Mouse (Mus musculus) neural tube, embryonic 14.5 days (tissue): ENCODE results near the gene Sarnp. TPM values are rescaled to one million over a fixed set of nuclear protein-coding genes. Genes with fewer than 3 reads are reported as not detected.

Source experiments
- ATAC-seq: fragments of 200-750 bp; cut with Nextera tagmentation; 2 replicates; pipeline ENCODE4 v1.8.0; 2017; ENCODE audit warnings: low read depth, mild to moderate bottlenecking, moderate TSS enrichment, moderate library complexity
- H3K27ac ChIP-seq: fragments of 300-500 bp; sonication (generic); 2 replicates; pipeline ENCODE4 v1.5.1; 2014; ENCODE audit warnings: low read depth, mild to moderate bottlenecking, control low read depth, low read length, moderate library complexity, mixed read lengths
- H3K27me3 ChIP-seq: fragments of 300-500 bp; sonication (generic); 2 replicates; pipeline ENCODE4 v1.6.1; 2014; ENCODE audit warnings: low read length; ENCODE audit not compliant: control insufficient read depth, insufficient read depth
- H3K36me3 ChIP-seq: fragments of 300-500 bp; sonication (generic); 2 replicates; pipeline ENCODE4 v1.6.1; 2014; ENCODE audit warnings: low read length, mixed read lengths; ENCODE audit not compliant: control insufficient read depth, insufficient read depth
- H3K4me1 ChIP-seq: fragments of 300-500 bp; sonication (generic); 2 replicates; pipeline ENCODE4 v1.6.1; 2014; ENCODE audit warnings: low read length; ENCODE audit not compliant: control insufficient read depth, insufficient read depth
- H3K4me2 ChIP-seq: fragments of 300-500 bp; sonication (generic); 2 replicates; pipeline ENCODE4 v1.6.1; 2014; ENCODE audit warnings: mild to moderate bottlenecking, low read depth, low read length, control low read depth
- H3K4me3 ChIP-seq: fragments of 300-500 bp; sonication (generic); 2 replicates; pipeline ENCODE4 v1.5.1; 2014; ENCODE audit warnings: low read depth, low read length, control low read depth, mixed read lengths
- H3K9ac ChIP-seq: fragments of 300-500 bp; sonication (generic); replicated peaks from 2 replicates; pipeline ENCODE4 v1.6.1; 2014; ENCODE audit warnings: low read depth, mild to moderate bottlenecking, control low read depth, low read length, mixed read lengths
- H3K9me3 ChIP-seq: fragments of 300-500 bp; sonication (generic); 2 replicates; pipeline ENCODE4 v1.6.1; 2016; ENCODE audit warnings: low read length; ENCODE audit not compliant: control insufficient read depth
- WGBS: fragments of 180-500 bp; shearing (Covaris S2); extraction: QIAGEN DNeasy Blood & Tissue Kit; methylation state at CpG from one replicate; pipeline ENCODE4 v1.1.7; 2014; 5-methylcytosine and 5-hydroxymethylcytosine counted together
- polyA plus RNA-seq: library from polyadenylated mRNA; unstranded; fragments of >200 nt; fragmentation: Nextera tagmentation; extraction: Ambion mirVana; gene quantifications from 2 replicates; pipeline ENCODE4 v1.2.1, GENCODE M21; 2014

The Sarnp gene
- polyA plus RNA-seq = 146 and 168 TPM in 2 replicates

- Histone ChIP-seq H3K36me3 (peaks cover 45% of the 10 kb centered on the region), H3K9me3 (no peaks in the 10 kb centered on the region), H3K4me2 (no peak within 1 kb of the TSS), H3K4me1 (no peaks in the 10 kb centered on the region), H3K27ac (no peak within 1 kb of the TSS), H3K4me3 (no peak within 1 kb of the TSS), H3K9ac (no peak within 1 kb of the TSS), H3K27me3 (no peaks in the 10 kb centered on the region)
- 90% methylated on average over 13 of the region's 13 CpGs for WGBS
- ATAC-seq = no peak
Observed at GRCm38 (mm10) chr10:128817033-128817432, at the start of gene Sarnp. Sarnp (plus strand) TSS chr10:128817333.

GRCm38 (mm10) chr10:128772895-128773294 lies 44.2 kb upstream of the Sarnp start:
- 85% methylated on average over 2 of the region's 2 CpGs for WGBS
- Histone ChIP-seq H3K4me1 (no peaks in the 10 kb centered on the region), H3K27ac (no peak overlapping the region)

GRCm38 (mm10) chr10:128773685-128774084 lies 43.4 kb upstream of the Sarnp start:
- Histone ChIP-seq H3K4me2 (no peak overlapping the region), H3K27me3 (no peaks in the 10 kb centered on the region), H3K9ac (no peak overlapping the region), H3K36me3 (no peaks in the 10 kb centered on the region), H3K4me3 (no peak overlapping the region), H3K27ac (no peak overlapping the region), H3K9me3 (no peaks in the 10 kb centered on the region), H3K4me1 (no peaks in the 10 kb centered on the region)
- WGBS = 26% methylated on average over 5 of the region's 5 CpGs
- ATAC-seq = no peak

More at GRCm38 (mm10) chr10:128772895-128773294, 44.2 kb upstream of the Sarnp start:
- H3K36me3 ChIP-seq = no peaks in the 10 kb centered on the region
- H3K9me3 ChIP-seq = no peaks in the 10 kb centered on the region
- no peak for ATAC-seq
- no peak overlapping the region for H3K9ac ChIP-seq
- H3K4me2 ChIP-seq = no peak overlapping the region
- H3K4me3 ChIP-seq = no peak overlapping the region
- H3K27me3 ChIP-seq = no peaks in the 10 kb centered on the region

- WGBS = 95% methylated on average over 2 of the region's 2 CpGs
- Histone ChIP-seq H3K27me3 (no peaks in the 10 kb centered on the region), H3K9ac (no peak overlapping the region), H3K9me3 (no peaks in the 10 kb centered on the region), H3K4me3 (no peak overlapping the region), H3K27ac (no peak overlapping the region), H3K4me2 (no peak overlapping the region), H3K36me3 (no peaks in the 10 kb centered on the region), H3K4me1 (no peaks in the 10 kb centered on the region)
- ATAC-seq = no peak
Observed at GRCm38 (mm10) chr10:128778441-128778840, 38.7 kb upstream of the Sarnp start.

- 44% methylated on average over 8 of the region's 8 CpGs for WGBS
- H3K4me3 ChIP-seq = no peak overlapping the region
- H3K4me2 ChIP-seq = no peak overlapping the region
- no peak overlapping the region for H3K27ac ChIP-seq
- no peaks in the 10 kb centered on the region for H3K27me3 ChIP-seq
- no peaks in the 10 kb centered on the region; the same call in 1 of the 2 replicates for H3K9me3 ChIP-seq
- H3K36me3 ChIP-seq = no peaks in the 10 kb centered on the region
- H3K9ac ChIP-seq = no peak overlapping the region
- ATAC-seq = no peak
- no peaks in the 10 kb centered on the region for H3K4me1 ChIP-seq
Observed at GRCm38 (mm10) chr10:128779011-128779795, 37.9 kb upstream of the Sarnp start.

GRCm38 (mm10) chr10:128780200-128780599 lies 36.9 kb upstream of the Sarnp start:
- WGBS = 96% methylated on average over 1 of the region's 1 CpGs
- Histone ChIP-seq H3K27ac (no peak overlapping the region), H3K4me3 (no peak overlapping the region), H3K9me3 (no peaks in the 10 kb centered on the region; the same call in 1 of the 2 replicates), H3K9ac (no peak overlapping the region), H3K4me1 (no peaks in the 10 kb centered on the region), H3K36me3 (no peaks in the 10 kb centered on the region), H3K27me3 (no peaks in the 10 kb centered on the region), H3K4me2 (no peak overlapping the region)
- no peak for ATAC-seq

GRCm38 (mm10) chr10:128790398-128791124 lies 26.6 kb upstream of the Sarnp start, which contains the start of gene Mmp19:
Mmp19 (plus strand) TSS chr10:128790910.
- no peak within 1 kb of the TSS for H3K4me3 ChIP-seq
- no peaks in the 10 kb centered on the region for H3K36me3 ChIP-seq
- H3K4me1 ChIP-seq = no peaks in the 10 kb centered on the region
- H3K9me3 ChIP-seq = no peaks in the 10 kb centered on the region
- H3K4me2 ChIP-seq = no peak within 1 kb of the TSS
- no peak for ATAC-seq
- H3K27me3 ChIP-seq = no peaks in the 10 kb centered on the region
- 72% methylated on average over 7 of the region's 7 CpGs for WGBS
- H3K9ac ChIP-seq = no peak within 1 kb of the TSS
- H3K27ac ChIP-seq = no peak within 1 kb of the TSS

GRCm38 (mm10) chr10:128792041-128792440 lies 25.1 kb upstream of the Sarnp start:
- Histone ChIP-seq H3K9ac (no peak overlapping the region), H3K4me3 (no peak overlapping the region), H3K27ac (no peak overlapping the region), H3K4me2 (no peak overlapping the region), H3K4me1 (no peaks in the 10 kb centered on the region), H3K27me3 (no peaks in the 10 kb centered on the region), H3K9me3 (no peaks in the 10 kb centered on the region), H3K36me3 (no peaks in the 10 kb centered on the region)
- ATAC-seq = no peak

- WGBS = 92% methylated on average over 1 of the region's 1 CpGs
- H3K4me1 ChIP-seq = no peaks in the 10 kb centered on the region
- no peaks in the 10 kb centered on the region for H3K9me3 ChIP-seq
- H3K36me3 ChIP-seq = peaks cover 3% of the 10 kb centered on the region; the same call in 1 of the 2 replicates
- H3K27ac ChIP-seq = no peak overlapping the region
- no peaks in the 10 kb centered on the region for H3K27me3 ChIP-seq
- H3K4me2 ChIP-seq = no peak overlapping the region
- H3K4me3 ChIP-seq = no peak overlapping the region
- ATAC-seq = no peak
- H3K9ac ChIP-seq = no peak overlapping the region
Observed at GRCm38 (mm10) chr10:128793258-128793657, 23.9 kb upstream of the Sarnp start.
